Mouse (Mus musculus) adrenal gland, adult 18-20 months (tissue): ENCODE measurements at regions not wholly inside any gene's neighbourhood (a gene's known extent, or its start where the extent isn't known, plus 50 kb on each side); places are given as distances from the start of the nearest gene placed in this dataset.

Experiments used
- DNase-seq, 2 experiments: peaks; one replicate each; pipeline ENCODE4 v3.0.0; 2021 to 2022; ENCODE audit warnings: low spot score in 2 of 2

- no peak for DNase-seq
Observed at GRCm38 (mm10) chr8:40152451-40152850, 522.4 kb upstream of the Adam24 start.

GRCm38 (mm10) chr8:40186715-40187583 is 487.9 kb upstream of the Adam24 start:
- no peak for DNase-seq

- peak; percentile 23 to 25 for DNase-seq
Observed at GRCm38 (mm10) chr8:40187584-40187934, 487.3 kb upstream of the Adam24 start.

DNA sequence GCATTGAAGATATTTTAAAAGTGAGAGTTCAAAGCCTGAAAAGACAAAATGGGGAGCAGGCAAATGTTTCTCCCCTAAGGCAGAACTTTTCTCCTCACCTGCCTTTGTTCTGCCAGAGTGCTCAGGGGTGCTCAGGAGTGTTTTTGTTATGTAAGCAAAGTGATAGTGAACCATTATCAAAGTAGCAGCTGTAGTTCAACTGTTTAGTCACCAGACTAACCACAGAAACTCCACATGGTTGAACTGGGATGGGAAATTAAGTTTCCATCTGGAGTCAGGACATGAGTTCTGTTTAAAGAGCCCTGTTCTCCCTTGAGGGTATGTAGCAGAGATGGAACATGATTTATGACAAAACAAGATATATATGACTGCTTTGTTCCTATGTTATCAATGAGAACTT is 482.6 kb upstream of the Adam24 start:
- DNase-seq, result no peak

- no peak for DNase-seq
Observed at GRCm38 (mm10) chr8:40193148-40193547, 481.7 kb upstream of the Adam24 start.

DNA sequence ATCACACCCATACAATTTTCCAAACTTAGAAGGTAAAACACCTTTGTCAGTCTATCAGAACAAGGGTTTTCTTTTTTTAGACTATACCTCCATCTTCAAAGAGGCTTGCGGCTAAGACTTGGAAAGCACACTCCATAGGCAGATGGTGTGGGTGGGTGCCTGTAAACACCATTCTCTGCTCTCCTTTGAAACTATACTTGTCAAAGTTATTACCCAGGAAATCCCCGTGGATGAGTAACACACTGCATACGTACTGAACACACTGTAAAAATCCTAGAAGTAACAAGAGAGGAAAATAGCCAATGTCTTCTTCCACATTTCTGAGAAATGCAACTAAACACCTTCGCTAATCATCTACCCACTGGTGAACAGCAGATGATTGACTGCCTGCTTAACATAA is 464.0 kb upstream of the Adam24 start:
- DNase-seq, result no peak

- no peak for DNase-seq
Observed at GRCm38 (mm10) chr8:40223521-40223920, 451.4 kb upstream of the Adam24 start.

- no peak for DNase-seq
Observed at GRCm38 (mm10) chr8:40227262-40227661, 447.6 kb upstream of the Adam24 start.
